Mouse (Mus musculus) limb, embryonic 14.5 days (tissue): ENCODE measurements at regions not wholly inside any gene's neighbourhood (a gene's known extent, or its start where the extent isn't known, plus 50 kb on each side); places are given as distances from the start of the nearest gene placed in this dataset.

Experiments
- ATAC-seq: fragments of 200-750 bp; cut with Nextera tagmentation; 2 replicates; pipeline ENCODE4 v1.8.0; 2017; ENCODE audit warnings: low read depth, moderate number of reproducible peaks, moderate TSS enrichment; ENCODE audit not compliant: low FRiP score
- DNase-seq: peaks from one replicate; pipeline ENCODE4 v3.0.0-alpha.2; 2015; ENCODE audit warnings: low spot score
- H3K27ac ChIP-seq: fragments of 300-500 bp; sonication (generic); replicated peaks from 2 replicates; pipeline ENCODE4 v1.5.1; 2014; ENCODE audit warnings: low read depth, mild to moderate bottlenecking, low read length, moderate library complexity, mixed read lengths
- H3K27me3 ChIP-seq: fragments of 300-500 bp; sonication (generic); 2 replicates; pipeline ENCODE4 v1.6.1; 2014; ENCODE audit warnings: low read length, mixed read lengths; ENCODE audit not compliant: control insufficient read depth, insufficient read depth
- H3K36me3 ChIP-seq: fragments of 300-500 bp; sonication (generic); 2 replicates; pipeline ENCODE4 v1.6.1; 2014; ENCODE audit warnings: mild to moderate bottlenecking, low read length, moderate library complexity, mixed read lengths; ENCODE audit not compliant: control insufficient read depth, insufficient read depth
- H3K4me1 ChIP-seq: fragments of 300-500 bp; sonication (generic); 2 replicates; pipeline ENCODE4 v1.6.1; 2014; ENCODE audit warnings: antibody characterized with exemption, low read length, mixed read lengths; ENCODE audit not compliant: control insufficient read depth, insufficient read depth
- H3K4me2 ChIP-seq: fragments of 300-500 bp; sonication (generic); replicated peaks from 2 replicates; pipeline ENCODE4 v1.6.1; 2014; ENCODE audit warnings: low read depth, mild to moderate bottlenecking, low read length, moderate library complexity; ENCODE audit not compliant: severe bottlenecking
- H3K4me3 ChIP-seq: fragments of 300-500 bp; sonication (generic); replicated peaks from 2 replicates; pipeline ENCODE4 v1.5.1; 2014; ENCODE audit warnings: low read length
- H3K9ac ChIP-seq: fragments of 300-500 bp; sonication (generic); 2 replicates; pipeline ENCODE4 v1.6.1; 2014; ENCODE audit warnings: mild to moderate bottlenecking, low read depth, low read length, moderate library complexity; ENCODE audit not compliant: severe bottlenecking
- H3K9me3 ChIP-seq: fragments of 300-500 bp; sonication (generic); 2 replicates; pipeline ENCODE4 v1.6.1; 2016; ENCODE audit warnings: low read length; ENCODE audit not compliant: control insufficient read depth
- POLR2A ChIP-seq: fragments of 200-500 bp; IDR thresholded peaks from 2 replicates; pipeline ENCODE4 v1.8.0; 2012; ENCODE audit warnings: inconsistent platforms, mild to moderate bottlenecking, moderate library complexity, borderline replicate concordance; ENCODE audit not compliant: insufficient read depth, insufficient read length; ENCODE audit errors: extremely low read depth
- WGBS: fragments of 180-500 bp; shearing (Covaris S2); extraction: QIAGEN DNeasy Blood & Tissue Kit; methylation state at CpG from one replicate; pipeline ENCODE4 v1.1.7; 2014; 5-methylcytosine and 5-hydroxymethylcytosine counted together

GRCm38 (mm10) chr6:51685651-51686287, 162.1 kb downstream of the Snx10 start:
- no peak for ATAC-seq
- no peak overlapping the region for H3K4me3 ChIP-seq
- no peak for DNase-seq
- WGBS = 55% methylated on average over 8 of the region's 8 CpGs
- H3K9me3 ChIP-seq = no peaks in the 10 kb centered on the region
- no peak overlapping the region for H3K27ac ChIP-seq
- no peak overlapping the region for H3K9ac ChIP-seq
- H3K4me1 ChIP-seq = peaks cover 8% of the 10 kb centered on the region; the same call in 1 of the 2 replicates
- no peaks in the 10 kb centered on the region for H3K36me3 ChIP-seq
- TF ChIP-seq POLR2A = no peak
- H3K4me2 ChIP-seq = no peak overlapping the region
- H3K27me3 ChIP-seq = no peaks in the 10 kb centered on the region

- no peak overlapping the region for H3K4me2 ChIP-seq
- H3K27ac ChIP-seq = no peak overlapping the region
- TF ChIP-seq POLR2A = no peak
- no peak for DNase-seq
- WGBS = 83% methylated on average over 13 of the region's 13 CpGs
- no peak overlapping the region for H3K4me3 ChIP-seq
- no peaks in the 10 kb centered on the region for H3K4me1 ChIP-seq
- H3K9ac ChIP-seq = no peak overlapping the region
- H3K36me3 ChIP-seq = no peaks in the 10 kb centered on the region
- ATAC-seq = no peak
- H3K27me3 ChIP-seq = no peaks in the 10 kb centered on the region
- H3K9me3 ChIP-seq = no peaks in the 10 kb centered on the region
Measured at GRCm38 (mm10) chr6:51690795-51691563, 167.3 kb downstream of the Snx10 start.

GRCm38 (mm10) chr6:51693984-51694383, 170.3 kb downstream of the Snx10 start:
- Histone ChIP-seq H3K9ac (no peak overlapping the region), H3K36me3 (no peaks in the 10 kb centered on the region), H3K4me1 (no peaks in the 10 kb centered on the region), H3K4me2 (no peak overlapping the region), H3K27ac (no peak overlapping the region), H3K4me3 (no peak overlapping the region), H3K9me3 (no peaks in the 10 kb centered on the region), H3K27me3 (no peaks in the 10 kb centered on the region)
- ATAC-seq = no peak
- TF ChIP-seq POLR2A = no peak
- 88% methylated on average over 7 of the region's 7 CpGs for WGBS
- no peak for DNase-seq

GRCm38 (mm10) chr6:51696396-51696795, 172.7 kb downstream of the Snx10 start:
- no peaks in the 10 kb centered on the region for H3K4me1 ChIP-seq
- WGBS = 75% methylated on average over 7 of the region's 7 CpGs
- TF ChIP-seq POLR2A = no peak
- H3K9ac ChIP-seq = no peak overlapping the region
- H3K36me3 ChIP-seq = no peaks in the 10 kb centered on the region
- no peak for ATAC-seq
- no peak overlapping the region for H3K4me2 ChIP-seq
- H3K27ac ChIP-seq = no peak overlapping the region
- no peak for DNase-seq
- no peaks in the 10 kb centered on the region for H3K27me3 ChIP-seq
- no peak overlapping the region for H3K4me3 ChIP-seq
- no peaks in the 10 kb centered on the region for H3K9me3 ChIP-seq

- no peak for TF ChIP-seq POLR2A
- H3K27me3 ChIP-seq = no peaks in the 10 kb centered on the region
- H3K4me3 ChIP-seq = no peak overlapping the region
- H3K9me3 ChIP-seq = no peaks in the 10 kb centered on the region
- no peak overlapping the region for H3K4me2 ChIP-seq
- DNase-seq (no peak), ATAC-seq (no peak)
- H3K36me3 ChIP-seq = no peaks in the 10 kb centered on the region
- H3K9ac ChIP-seq = no peak overlapping the region
- 86% methylated on average over 3 of the region's 3 CpGs for WGBS
- H3K27ac ChIP-seq = no peak overlapping the region
- H3K4me1 ChIP-seq = no peaks in the 10 kb centered on the region
Measured at GRCm38 (mm10) chr6:51697754-51698153, 174.1 kb downstream of the Snx10 start.
